Mouse (Mus musculus): ENCODE data around the gene Smpd4. TPM values are rescaled to one million over a fixed set of nuclear protein-coding genes. Genes with fewer than 3 reads are reported as not detected.

The Smpd4 gene
- polyA plus RNA-seq, 1 experiment: 36.3 TPM

DNA sequence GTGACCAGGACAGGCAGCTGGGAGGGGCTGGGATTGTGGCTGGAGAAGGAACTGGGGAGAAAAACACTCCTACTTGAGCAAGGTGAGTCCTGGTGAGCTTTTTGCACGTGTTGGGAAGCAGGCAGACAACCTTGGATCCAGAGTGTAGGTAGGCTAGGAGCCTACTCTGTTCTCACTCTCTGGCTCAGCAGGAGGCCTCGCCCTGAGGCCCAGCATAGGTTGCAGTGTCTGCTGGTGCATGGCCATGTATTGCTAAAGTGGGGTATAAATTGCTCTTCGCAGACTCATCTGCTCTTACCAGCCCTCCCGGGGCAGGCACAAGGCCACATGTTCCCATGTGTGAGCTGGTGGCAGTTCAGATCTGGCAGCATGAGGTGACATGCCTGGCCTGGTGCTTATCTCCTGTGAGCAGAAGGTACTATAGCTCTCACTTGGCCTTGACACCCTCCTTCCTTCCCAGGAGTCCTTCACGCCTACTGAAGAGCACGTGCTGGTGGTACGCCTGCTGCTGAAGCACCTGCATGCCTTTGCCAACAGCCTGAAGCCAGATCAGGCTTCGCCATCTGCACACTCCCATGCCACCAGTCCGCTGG lies 19.0 kb downstream of the Smpd4 start:
- no peak for DNase-seq (ENCODE audit: low spot score)

GRCm38 (mm10) chr16:17639081-17639480 lies 19.9 kb downstream of the Smpd4 start:
- no peak for DNase-seq (ENCODE audit: low spot score)

- no peak for DNase-seq (ENCODE audit: low spot score)
Observed at GRCm38 (mm10) chr16:17639951-17640350, 20.8 kb downstream of the Smpd4 start.

DNA sequence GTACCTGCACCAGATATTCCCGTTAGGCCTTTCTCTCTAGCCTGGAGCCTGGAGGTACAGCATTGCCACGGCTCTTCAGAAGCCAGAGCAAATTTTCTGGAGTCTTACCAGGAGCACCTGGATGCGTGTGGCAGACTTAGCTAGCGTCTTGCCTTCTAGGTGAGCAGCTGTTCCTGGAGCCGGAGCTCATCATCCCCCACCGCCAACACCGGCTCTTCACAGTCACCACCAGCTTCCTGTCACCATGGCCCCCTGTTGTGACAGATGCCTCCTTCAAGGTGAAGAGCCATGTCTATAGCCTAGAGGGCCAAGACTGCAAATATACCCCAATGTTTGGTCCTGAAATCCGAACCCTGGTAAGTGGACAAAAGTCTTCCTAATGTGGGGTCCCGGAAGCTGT lies 21.6 kb downstream of the Smpd4 start:
- no peak for DNase-seq (ENCODE audit: low spot score)

DNA sequence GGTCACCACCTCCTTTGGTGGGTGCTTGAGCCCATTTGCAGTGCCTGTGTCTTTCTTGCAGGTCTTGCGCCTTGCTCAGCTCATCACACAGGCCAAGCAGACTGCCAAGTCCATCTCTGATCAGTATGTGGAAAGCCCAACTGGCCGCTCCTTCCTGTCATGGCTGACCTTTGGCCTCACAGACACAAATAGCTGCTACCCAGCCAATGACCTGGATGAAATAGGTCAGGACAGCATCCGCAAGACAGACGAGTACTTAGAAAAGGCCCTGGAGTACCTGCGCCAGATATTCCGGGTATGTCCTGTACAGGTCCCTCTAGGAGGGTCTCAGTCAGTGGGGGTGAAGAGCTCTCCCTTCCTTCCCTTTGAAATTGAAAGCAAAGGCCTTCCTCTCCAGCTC lies 22.1 kb downstream of the Smpd4 start:
- DNase-seq (ENCODE audit: low spot score): no peak

GRCm38 (mm10) chr16:17642311-17642710 lies 23.2 kb downstream of the Smpd4 start:
- DNase-seq (ENCODE audit: low spot score): no peak

DNA sequence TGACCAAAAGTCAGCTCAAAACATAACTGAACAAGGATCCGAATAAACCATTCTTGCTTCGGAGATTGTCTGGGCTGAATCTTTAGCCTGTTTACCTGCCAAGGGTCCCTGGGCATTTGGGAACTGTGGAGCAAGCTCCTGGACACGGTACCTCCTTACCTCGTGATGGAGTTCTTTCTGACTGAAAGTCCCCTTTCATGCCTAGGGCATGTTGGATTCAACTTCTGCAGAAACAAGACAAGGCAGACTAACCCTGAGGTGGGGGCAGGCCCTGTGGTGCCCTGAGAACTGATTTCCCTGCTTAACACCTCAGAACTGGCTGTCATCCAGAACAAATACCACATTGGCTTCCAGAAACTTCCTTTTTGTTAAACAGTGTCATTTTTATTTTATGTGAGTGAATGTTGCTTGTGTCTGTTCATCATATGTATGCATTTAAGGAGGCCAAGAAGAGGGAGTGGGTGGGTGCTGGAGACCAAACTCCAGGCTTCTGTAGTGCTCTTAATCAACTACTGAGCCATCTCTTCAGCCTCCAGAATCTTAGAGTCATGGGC lies 24.4 kb downstream of the Smpd4 start:
- DNase-seq (ENCODE audit: low spot score): no peak

DNA sequence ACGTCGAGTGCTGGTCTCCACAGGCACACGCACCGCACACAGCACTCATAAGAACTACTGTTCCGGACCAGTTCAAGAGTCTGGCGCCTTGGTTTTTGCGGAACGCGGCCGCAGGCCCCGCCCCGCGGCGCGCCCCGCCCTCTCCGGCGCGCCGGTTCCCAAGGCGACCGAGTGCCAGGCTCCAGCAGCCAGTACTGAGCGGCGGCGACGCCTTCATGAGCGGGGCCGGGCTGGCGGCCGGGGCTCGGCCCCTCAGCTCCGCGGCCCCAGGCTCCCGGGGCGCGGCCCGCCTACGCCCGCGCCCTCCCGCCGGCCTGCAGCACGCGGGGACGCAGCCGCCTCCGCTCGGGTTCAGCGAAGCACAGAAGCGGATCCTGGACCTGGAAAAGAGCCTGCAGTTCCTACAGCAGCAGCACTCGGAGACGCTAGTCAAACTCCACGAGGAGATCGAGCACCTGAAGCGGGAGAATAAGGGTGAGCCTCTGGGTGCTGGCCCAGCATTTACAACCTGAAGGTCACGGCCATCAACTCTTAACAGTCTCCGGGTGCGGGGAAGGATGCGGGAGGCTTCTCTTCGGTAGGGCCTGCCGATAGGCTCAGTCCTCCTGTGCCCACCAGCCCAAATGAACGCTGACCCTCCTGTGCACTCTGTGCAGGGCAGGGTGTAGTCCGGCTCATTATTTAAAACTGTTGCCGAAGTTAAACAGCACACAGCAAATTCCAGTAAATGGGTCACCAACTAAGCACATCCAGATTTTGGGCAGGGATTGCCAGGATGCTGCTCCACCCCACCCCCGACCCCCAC lies 27.4 kb downstream of the Smpd4 start, which contains the start of gene Ccdc74a:
Gene Ccdc74a (plus strand): TSS at position 161 of the 805 bp plus-strand sequence.
- peak; percentile 64 for DNase-seq (ENCODE audit: low spot score)

DNA sequence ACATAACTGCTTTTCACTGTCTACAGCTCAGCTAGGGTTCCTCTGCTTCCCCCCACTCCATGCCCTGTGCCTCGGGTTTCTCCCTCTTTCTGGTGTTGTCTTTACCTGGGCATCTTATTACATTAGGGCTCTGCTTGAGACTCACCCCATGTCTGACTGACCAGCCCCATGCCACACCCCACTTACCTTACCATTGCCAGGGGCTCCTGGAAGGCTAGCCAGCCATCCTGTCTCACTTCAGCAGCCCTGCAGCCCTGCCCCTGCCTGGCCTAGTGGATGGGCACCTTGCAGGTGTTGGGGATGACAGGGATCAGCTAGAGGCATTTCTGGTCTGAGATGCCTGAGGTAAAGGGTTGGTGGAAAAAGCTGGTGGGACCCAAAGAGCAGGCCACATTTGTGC lies 28.0 kb downstream of the Smpd4 start:
- DNase-seq (ENCODE audit: low spot score): no peak

- DNase-seq (ENCODE audit: low spot score): no peak
Observed at GRCm38 (mm10) chr16:17647566-17648340, 28.6 kb downstream of the Smpd4 start.

DNA sequence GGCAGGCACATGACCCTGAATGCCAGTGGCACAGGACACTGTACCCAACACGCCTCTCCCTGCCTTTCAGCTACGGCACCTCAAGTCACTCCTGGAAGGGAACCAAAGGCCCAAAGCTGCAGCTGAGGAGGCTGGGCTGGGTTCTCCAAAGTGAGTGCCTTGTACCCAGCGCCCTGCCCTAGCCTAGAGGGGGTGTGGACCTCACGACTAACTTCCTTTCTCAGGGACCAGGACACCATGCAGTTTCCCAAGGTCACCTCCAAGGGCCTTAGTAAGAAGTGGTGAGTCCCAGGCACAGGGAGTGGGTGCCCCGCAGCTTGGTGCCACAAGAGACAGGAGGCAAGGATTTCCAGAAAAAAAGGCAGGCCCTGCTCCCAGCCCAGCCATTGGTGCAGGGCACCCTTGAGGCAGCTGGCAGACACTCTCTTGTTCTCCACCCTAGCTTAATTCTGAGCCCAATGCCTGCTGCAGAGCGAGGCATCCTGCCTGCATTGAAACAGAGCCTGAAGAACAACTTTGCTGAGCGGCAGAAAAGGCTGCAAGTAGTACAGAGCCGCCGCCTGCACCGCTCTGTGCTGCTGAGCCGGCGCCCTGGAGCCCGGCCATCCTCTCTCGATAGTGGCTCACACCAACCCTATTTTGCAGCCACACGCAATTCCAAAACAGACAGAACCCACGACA lies 30.9 kb downstream of the Smpd4 start:
- DNase-seq (ENCODE audit: low spot score): no peak

DNA sequence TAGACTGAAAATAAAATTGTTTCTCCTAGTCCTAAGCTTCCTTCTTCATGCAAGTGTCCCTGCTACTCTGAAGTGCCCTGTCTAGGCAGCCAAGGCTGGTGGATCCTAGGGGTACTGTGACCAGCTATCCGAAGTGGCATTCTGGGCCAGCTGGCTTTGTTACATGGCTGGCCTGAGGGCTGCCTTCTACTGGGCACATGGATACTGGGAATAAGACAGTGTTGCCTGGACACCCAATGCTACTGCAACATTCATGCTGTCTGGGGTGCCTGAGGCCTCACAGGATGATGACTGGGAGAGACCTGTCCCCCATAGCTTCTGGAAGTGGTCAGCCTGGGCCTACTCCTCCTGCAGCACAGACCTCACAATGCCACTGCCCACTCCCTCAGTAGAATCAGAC lies 31.6 kb downstream of the Smpd4 start:
- DNase-seq (ENCODE audit: low spot score): no peak

DNA sequence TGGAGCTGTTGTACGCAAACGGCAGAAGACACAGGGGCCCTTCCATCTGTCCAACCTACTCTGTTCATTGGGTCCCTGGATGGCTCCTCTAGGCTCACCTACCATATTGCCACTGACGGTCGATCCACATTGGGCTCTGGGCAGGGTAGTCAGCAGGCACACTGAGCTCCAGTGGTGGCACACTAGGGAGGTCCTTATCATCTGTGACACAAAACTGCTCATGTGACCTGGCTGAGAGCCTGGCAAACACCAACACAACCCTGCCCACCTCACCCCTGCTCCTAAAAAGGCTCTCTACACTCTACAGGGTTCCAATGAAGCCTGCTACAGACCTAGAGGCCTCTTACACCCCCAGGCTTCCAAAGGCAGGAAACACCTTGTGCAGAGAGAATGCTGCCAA lies 33.5 kb downstream of the Smpd4 start:
- no peak for DNase-seq (ENCODE audit: low spot score)

GRCm38 (mm10) chr16:17653601-17654000 lies 34.4 kb downstream of the Smpd4 start:
- DNase-seq (ENCODE audit: low spot score): no peak

DNA sequence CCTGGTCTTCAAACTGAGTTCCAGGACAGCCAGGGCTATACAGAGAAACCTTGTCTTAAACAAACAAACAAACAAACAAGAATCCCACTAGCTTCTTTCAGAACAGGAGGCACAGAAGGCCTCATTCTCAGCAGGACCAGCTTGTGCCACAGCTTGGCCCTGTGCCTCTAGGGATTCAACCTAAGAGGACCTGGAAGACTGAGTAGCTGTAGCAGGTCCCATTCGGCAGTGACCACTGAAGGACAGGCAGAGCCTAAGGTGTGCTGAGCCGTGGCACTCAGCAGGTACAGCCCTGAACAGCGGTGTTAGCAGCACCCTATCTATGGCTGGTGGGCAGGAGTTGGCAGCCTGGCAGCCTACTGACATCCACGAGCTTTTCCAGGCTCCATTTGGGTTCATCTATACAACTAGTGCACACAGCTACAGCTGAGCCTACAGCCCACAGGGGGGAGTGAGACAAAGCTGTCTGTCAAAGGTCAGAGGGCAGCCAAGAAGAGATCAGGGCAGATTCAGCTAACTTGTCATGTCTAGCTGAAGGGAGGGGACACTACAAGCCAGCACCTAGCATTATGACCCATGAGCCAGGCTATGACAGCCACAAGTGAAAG lies 35.1 kb downstream of the Smpd4 start:
- no peak for DNase-seq (ENCODE audit: low spot score)

DNA sequence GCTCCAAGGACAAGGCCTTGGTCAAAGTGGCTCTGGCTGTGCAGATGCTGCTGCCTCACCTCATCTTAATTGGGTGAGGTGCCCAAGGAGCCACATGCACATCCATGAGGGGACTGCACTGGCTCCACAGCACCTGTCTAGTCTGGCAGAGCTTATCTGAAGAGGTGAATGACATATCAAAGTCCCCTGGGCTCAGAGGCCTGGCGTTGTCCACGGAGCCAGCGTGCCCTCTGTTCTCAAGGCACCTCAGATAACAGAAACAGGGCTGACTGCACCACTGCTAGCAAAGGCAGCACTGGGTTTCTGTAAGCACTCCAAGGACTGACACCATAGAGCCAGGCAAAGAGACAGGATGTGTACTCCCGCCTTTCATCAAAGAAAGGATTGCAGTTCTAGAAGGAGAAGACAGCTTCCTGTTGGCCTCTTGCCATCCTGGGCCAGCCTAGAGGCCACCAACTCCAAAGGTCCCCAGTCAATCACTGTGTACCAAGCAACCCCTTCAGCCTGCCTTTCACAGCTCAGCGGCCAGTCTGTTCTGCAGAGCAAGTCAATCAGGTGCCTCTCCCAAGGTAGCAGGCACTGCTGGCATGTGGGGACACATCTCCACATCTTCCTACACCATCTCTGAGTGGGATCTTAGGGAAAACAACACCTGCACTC lies 37.2 kb downstream of the Smpd4 start:
- DNase-seq (ENCODE audit: low spot score): no peak

DNA sequence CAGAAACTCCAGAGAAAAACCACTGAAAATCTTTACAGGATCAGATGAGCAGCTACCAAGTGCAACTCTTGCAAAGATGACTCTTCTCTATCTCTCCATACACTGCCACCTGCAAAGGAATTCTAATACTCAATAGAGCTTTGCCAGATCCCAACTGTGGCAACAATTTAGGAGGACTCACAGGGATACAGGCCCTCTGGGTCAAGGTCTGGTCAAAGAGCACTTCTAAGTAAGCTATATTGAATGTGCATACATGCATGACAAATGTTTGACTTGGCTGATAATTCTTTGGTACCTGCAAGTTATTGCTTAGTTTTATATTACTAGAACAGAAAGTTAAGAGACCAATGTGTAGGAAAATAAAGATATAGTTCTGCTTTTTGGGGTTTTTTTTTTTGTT lies 46.4 kb downstream of the Smpd4 start:
- no peak for DNase-seq (ENCODE audit: low spot score)

- DNase-seq (ENCODE audit: low spot score): no peak
Observed at GRCm38 (mm10) chr16:17669886-17670285, 50.7 kb downstream of the Smpd4 start.

Data from urinary bladder, adult 2 months (tissue).